Mouse (Mus musculus): ENCODE results near the gene Ncor2. TPM values are rescaled to one million over a fixed set of nuclear protein-coding genes. Genes with fewer than 3 reads are reported as not detected.

Ncor2 gene
- total RNA-seq, 2 experiments from 2014 or later = 228 to 270 TPM

DNA sequence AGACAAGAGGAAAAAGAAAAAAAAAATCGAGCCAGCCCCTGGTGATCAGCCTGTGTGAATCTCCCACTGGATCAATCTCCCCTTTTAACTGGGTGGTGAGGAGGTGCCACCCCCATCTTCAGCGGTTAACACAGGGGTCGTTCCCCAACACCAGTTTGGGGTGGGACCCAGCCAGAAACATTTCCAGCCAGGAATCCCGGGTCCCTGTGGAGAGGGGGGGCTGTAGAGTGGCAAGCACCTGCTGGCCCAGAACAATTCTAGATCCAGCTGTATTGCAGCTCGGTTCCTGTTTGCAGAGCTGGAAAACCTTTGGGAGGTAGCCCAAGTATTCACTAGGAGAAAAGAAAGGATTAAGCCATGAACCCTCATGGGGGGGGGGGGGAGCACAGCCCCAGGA, 2.7 kb downstream of the Ncor2 start:
- Histone ChIP-seq H3K27ac (peak overlapping the region; percentile 91), H3K4me3 (peak overlapping the region; percentile 90)
- intact Hi-C loops (cut with DNase I) = loop anchor here (2.0 to 10.0 kb wide), 5 partner anchors 36 to 206 kb away; no protein-coding TSS in a partner anchor
- no peak for DNase-seq (ENCODE audit: extremely low spot score in 1 of 2, low spot score in 2 of 2)
- no peak for TF ChIP-seq CTCF (IDR thresholded peaks at IDR 0.05)

DNA sequence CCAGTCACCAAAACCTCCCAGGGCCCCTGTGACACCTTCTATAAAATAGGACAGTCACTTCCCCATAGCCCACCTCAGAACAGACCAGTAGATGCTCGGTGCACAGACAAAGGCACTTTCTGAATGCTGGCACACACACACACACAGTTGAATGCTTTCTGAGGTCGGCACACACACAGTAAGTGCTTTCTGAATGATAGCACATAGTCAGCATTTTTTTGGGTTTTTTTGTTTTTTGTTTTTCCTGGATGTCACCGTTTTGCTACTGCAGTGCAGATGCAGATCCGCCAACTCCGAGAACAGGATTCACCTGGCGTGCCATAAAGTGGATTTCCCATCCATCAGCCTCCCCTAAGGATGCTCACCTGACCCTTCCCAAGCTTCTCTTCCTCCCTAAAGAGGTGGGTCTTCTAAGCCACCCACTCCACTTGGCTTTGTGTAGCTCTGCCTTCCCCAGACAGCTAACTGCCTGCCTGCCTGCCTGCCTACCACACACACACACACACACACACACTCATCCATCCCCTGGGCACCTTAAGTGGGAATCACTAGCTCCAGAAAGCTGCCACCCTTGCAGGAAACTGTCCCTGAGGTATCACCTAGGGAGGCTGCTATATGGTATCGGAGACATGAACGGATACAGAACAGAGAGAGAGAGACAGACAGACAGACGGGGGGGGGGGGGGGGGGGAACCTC, 3.2 kb downstream of the Ncor2 start:
- Histone ChIP-seq H3K27ac (peak overlapping the region; percentile 91), H3K4me3 (peak overlapping the region; percentile 15)
- intact Hi-C loops (cut with DNase I) = loop anchor here (2.0 to 10.0 kb wide), 5 partner anchors 35 to 206 kb away; no protein-coding TSS in a partner anchor
- TF ChIP-seq CTCF (IDR thresholded peaks at IDR 0.05) = no peak
- DNase-seq (ENCODE audit: extremely low spot score in 1 of 2, low spot score in 2 of 2) = no peak

DNA sequence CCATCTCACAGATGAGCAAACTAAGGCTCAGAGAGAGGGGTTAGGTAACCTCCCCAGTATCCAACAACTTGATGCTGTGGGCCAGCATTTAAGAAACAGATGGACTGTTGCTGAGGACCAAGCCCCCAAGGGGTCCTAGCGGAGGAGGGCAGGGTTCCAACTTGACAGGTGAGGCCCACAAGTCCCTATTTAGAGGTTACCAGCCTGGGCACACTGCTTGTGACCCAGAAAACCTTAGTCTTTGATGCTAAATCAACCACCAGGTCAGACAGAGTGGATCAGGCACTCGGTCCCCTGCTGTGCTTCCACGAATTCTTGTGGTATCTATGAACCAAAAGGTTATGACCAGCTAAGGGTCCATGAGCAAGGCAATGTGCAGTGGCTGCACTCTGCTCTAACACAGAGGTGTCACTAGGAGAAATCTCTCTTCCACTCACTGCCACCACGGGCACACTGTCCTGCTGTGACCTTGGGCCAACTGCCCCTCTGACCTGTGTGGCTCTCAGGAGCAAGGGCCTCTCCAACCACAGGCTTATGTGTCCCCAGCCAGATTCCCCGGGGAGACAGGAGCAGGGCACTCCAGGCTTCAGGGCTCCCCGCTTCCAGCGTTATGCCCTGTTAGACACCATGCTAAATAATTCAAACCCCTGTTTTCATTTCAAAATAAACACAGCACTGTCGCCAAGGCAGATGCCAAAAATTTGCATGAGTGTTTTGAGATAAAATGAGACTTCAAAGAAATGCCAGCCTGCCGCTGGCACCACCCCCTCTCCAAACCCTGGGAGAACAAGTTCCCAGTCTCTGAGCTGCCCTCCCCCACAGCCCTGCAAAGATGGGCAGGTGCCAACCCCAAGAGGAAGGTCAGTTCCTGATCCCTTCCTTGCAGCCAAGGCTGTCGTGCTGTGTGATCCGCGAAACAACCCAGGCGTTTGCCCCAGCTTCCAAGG, 4.0 kb downstream of the Ncor2 start:
- peak; percentile 60 to 61 for DNase-seq (ENCODE audit: extremely low spot score in 1 of 2, low spot score in 2 of 2)
- H3K4me3 ChIP-seq = peak overlapping the region; percentile 15
- intact Hi-C loops (cut with DNase I) = loop anchor here (5.0 to 10.0 kb wide), 2 partner anchors 190 to 207 kb away; no protein-coding TSS in a partner anchor
- no peak for TF ChIP-seq CTCF (IDR thresholded peaks at IDR 0.05)
- peak overlapping the region; percentile 80 for H3K27ac ChIP-seq

GRCm38 (mm10) chr5:125173868-125174267, 5.2 kb downstream of the Ncor2 start:
- no peak for TF ChIP-seq CTCF (IDR thresholded peaks at IDR 0.05)
- H3K27ac ChIP-seq = no peak overlapping the region
- intact Hi-C loops (cut with DNase I) = loop anchor here (2.0 to 10.0 kb wide), 2 partner anchors 19 to 191 kb away; no protein-coding TSS in a partner anchor
- DNase-seq (ENCODE audit: extremely low spot score in 1 of 2, low spot score in 2 of 2) = no peak
- H3K4me3 ChIP-seq = no peak overlapping the region

GRCm38 (mm10) chr5:125172831-125173615, 6.0 kb downstream of the Ncor2 start:
- no peak for DNase-seq (ENCODE audit: extremely low spot score in 1 of 2, low spot score in 2 of 2)
- no peak overlapping the region for H3K4me3 ChIP-seq
- intact Hi-C loops (cut with DNase I) = loop anchor here (2.0 to 10.0 kb wide), 2 partner anchors 18 to 192 kb away; no protein-coding TSS in a partner anchor
- no peak for TF ChIP-seq CTCF (IDR thresholded peaks at IDR 0.05)
- H3K27ac ChIP-seq = no peak overlapping the region

GRCm38 (mm10) chr5:125171259-125171658, 7.8 kb downstream of the Ncor2 start:
- Histone ChIP-seq H3K4me3 (no peak overlapping the region), H3K27ac (no peak overlapping the region)
- TF ChIP-seq CTCF (IDR thresholded peaks at IDR 0.05) = no peak
- intact Hi-C loops (cut with DNase I) = loop anchor here (10.0 kb wide), 1 partner anchor 194 kb away; no protein-coding TSS in a partner anchor
- no peak for DNase-seq (ENCODE audit: extremely low spot score in 1 of 2, low spot score in 2 of 2)

DNA sequence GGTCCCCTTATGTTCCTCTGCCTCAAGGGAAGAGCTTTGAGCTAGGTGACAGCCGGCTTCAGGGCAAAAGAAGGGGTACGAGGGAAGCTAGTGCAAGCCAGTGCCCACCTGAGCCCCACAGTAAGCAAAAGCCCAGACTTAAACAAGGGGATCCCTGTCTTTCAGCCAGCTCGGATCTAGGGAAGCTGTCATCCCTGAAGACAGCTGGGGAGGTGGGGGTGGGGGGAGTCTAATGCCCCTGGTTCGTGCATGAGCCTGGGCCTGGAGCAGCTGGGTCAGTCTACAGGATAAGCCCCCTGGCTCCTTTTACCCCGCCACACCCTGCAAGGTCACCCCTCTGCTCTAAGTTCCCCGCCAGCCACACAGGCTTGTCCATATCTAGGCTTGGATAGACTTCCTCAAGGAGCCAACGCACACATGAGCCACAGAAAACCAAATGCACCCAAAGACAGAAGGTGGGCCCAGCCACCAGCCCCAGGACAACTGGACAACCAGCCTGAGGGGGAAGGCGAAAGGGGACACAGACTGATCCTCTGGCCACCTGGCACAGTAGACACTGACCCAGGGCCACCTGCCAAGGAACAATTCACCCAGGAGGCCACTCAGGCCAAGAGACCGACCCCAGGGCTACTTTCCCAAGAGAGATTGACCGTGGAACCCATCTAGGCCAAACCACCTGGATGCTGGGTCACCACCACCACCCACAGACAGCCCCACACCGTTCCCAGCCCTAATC, 8.7 kb downstream of the Ncor2 start:
- intact Hi-C loops (cut with DNase I) = loop anchor here (10.0 kb wide), 1 partner anchor 195 kb away; no protein-coding TSS in a partner anchor
- H3K4me3 ChIP-seq = no peak overlapping the region
- no peak overlapping the region for H3K27ac ChIP-seq
- DNase-seq (ENCODE audit: extremely low spot score in 1 of 2, low spot score in 2 of 2) = no peak
- TF ChIP-seq CTCF (IDR thresholded peaks at IDR 0.05) = no peak

GRCm38 (mm10) chr5:125168101-125168500, 10.9 kb downstream of the Ncor2 start:
- no peak for DNase-seq (ENCODE audit: extremely low spot score in 1 of 2, low spot score in 2 of 2)
- TF ChIP-seq CTCF (IDR thresholded peaks at IDR 0.05) = no peak
- Histone ChIP-seq H3K27ac (no peak overlapping the region), H3K4me3 (no peak overlapping the region)
- intact Hi-C loops (cut with DNase I) = no loop called here

GRCm38 (mm10) chr5:125167524-125167923, 11.5 kb downstream of the Ncor2 start:
- H3K4me3 ChIP-seq = no peak overlapping the region
- intact Hi-C loops (cut with DNase I) = no loop called here
- H3K27ac ChIP-seq = no peak overlapping the region
- no peak for TF ChIP-seq CTCF (IDR thresholded peaks at IDR 0.05)
- DNase-seq (ENCODE audit: extremely low spot score in 1 of 2, low spot score in 2 of 2) = no peak

DNA sequence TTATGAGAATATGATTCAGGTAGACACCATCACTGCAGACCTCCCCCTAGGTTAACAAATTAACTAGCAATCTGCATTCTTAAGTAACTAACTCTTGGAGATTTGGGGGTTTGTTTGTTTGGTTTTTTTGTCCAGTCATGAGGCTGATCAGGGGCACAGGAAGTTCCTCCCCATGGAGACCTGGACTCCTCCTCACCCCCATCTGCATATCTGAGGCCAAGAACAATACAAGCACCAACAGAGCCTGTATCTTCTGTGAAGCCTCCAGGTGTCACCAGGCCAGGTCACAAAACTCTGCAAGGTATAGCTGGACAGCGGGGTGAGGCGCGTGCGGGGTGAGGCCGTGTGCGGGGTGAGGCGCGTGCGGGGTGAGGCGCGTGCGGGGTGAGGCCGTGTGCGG, 13.0 kb downstream of the Ncor2 start:
- intact Hi-C loops (cut with DNase I) = no loop called here
- no peak overlapping the region for H3K27ac ChIP-seq
- no peak for TF ChIP-seq CTCF (IDR thresholded peaks at IDR 0.05)
- no peak for DNase-seq (ENCODE audit: extremely low spot score in 1 of 2, low spot score in 2 of 2)
- H3K4me3 ChIP-seq = no peak overlapping the region
